Mouse (Mus musculus) testis, adult 2 months (tissue): ENCODE data around the gene Ddit4.

Experiments used
- CTCF ChIP-seq: fragments of 200-500 bp; IDR thresholded peaks from 2 replicates; pipeline ENCODE4 v1.5.1; 2012; ENCODE audit warnings: low read depth, mild to moderate bottlenecking, inconsistent platforms, low read length, moderate library complexity; ENCODE audit not compliant: control insufficient read depth, insufficient read depth, insufficient replicate concordance
- POLR2A ChIP-seq: fragments of 200-500 bp; IDR thresholded peaks from 2 replicates; pipeline ENCODE4 v1.6.1; 2012; ENCODE audit warnings: low read depth, mild to moderate bottlenecking, inconsistent platforms, low read length, moderate library complexity; ENCODE audit not compliant: control insufficient read depth

- TF ChIP-seq POLR2A (no peak), CTCF (no peak)
Observed at GRCm38 (mm10) chr10:59999057-59999456, 47.4 kb upstream of the Ddit4 start.
